Comparison of ENCODE assay signal across 14 mouse cellular contexts in genomic region chr6:18639712-18640383, GRCm38 (mm10).
DNase-seq lines count a peak whose midpoint lies in the region; ATAC-seq and TF ChIP-seq lines count a peak whose summit lies in the region.
"Had no signal": no experiment of that assay in that cellular context is flagged by ENCODE, and none has a peak within 500 bp of the region (broad histone marks: within the 10 kb centered on the region; RNA-seq: fewer than 3 reads in every experiment).

No protein-coding gene starts in this region.

- no peak for TF ChIP-seq CTCF in kidney, postnatal 0 days (IDR thresholded peaks at IDR 0.05; ENCODE audit: low read depth)

- no peak overlapping the region for H3K27ac ChIP-seq in kidney, postnatal 0 days
- H3K27ac ChIP-seq in hindbrain, embryonic 14.5 days = no peak overlapping the region
- H3K27ac ChIP-seq in kidney, embryonic 16.5 days (ENCODE audit: low read length) = no peak overlapping the region
- H3K27ac ChIP-seq: forebrain, embryonic 15.5 days; heart, embryonic 15.5 days; kidney, embryonic 15.5 days; liver, embryonic 14.5 days; neural tube, embryonic 13.5 days had no signal

- no peak overlapping the region for H3K9ac ChIP-seq in kidney, postnatal 0 days (ENCODE audit: low read depth, low read length)
- no peak overlapping the region for H3K9ac ChIP-seq in hindbrain, embryonic 14.5 days
- H3K9ac ChIP-seq in kidney, embryonic 16.5 days (replicated peaks; ENCODE audit: low read length) = no peak overlapping the region
- H3K9ac ChIP-seq: forebrain, embryonic 15.5 days; heart, embryonic 15.5 days; kidney, embryonic 15.5 days; liver, embryonic 14.5 days; neural tube, embryonic 13.5 days had no signal

- DNase-seq in kidney, postnatal 0 days (ENCODE audit: low spot score) = peak; percentile 3
- DNase-seq in kidney, postnatal 10 days = no peak
- no peak for DNase-seq in hindbrain, embryonic 14.5 days (ENCODE audit: low spot score)
- peak; percentile 41 to 58 for DNase-seq in left cerebral cortex, postnatal 36 days (ENCODE audit: low spot score in 2 of 2)
- no peak for DNase-seq in heart, postnatal 14 days
- no peak for DNase-seq in embryo, embryonic 10 days (ENCODE audit: low spot score)

- no peaks in the 10 kb centered on the region for H3K36me3 ChIP-seq in kidney, postnatal 0 days (ENCODE audit: insufficient read depth, low read length)
- no peaks in the 10 kb centered on the region for H3K36me3 ChIP-seq in hindbrain, embryonic 14.5 days (replicated peaks; ENCODE audit: control insufficient read depth, insufficient read depth)
- H3K36me3 ChIP-seq in kidney, embryonic 16.5 days (ENCODE audit: insufficient read depth, low read length) = no peaks in the 10 kb centered on the region
- H3K36me3 ChIP-seq: forebrain, embryonic 15.5 days; heart, embryonic 15.5 days; kidney, embryonic 15.5 days; neural tube, embryonic 13.5 days had no signal

- H3K4me3 ChIP-seq in kidney, postnatal 0 days (replicated peaks; ENCODE audit: low read depth, low read length) = no peak overlapping the region
- H3K4me3 ChIP-seq in hindbrain, embryonic 14.5 days (replicated peaks; ENCODE audit: low read length) = no peak overlapping the region
- no peak overlapping the region for H3K4me3 ChIP-seq in kidney, embryonic 16.5 days (ENCODE audit: low read length)
- H3K4me3 ChIP-seq: forebrain, embryonic 15.5 days; heart, embryonic 15.5 days; kidney, embryonic 15.5 days; megakaryocyte, embryonic 14.5 days; neural tube, embryonic 13.5 days had no signal

- no peaks in the 10 kb centered on the region for H3K4me1 ChIP-seq in kidney, postnatal 0 days (replicated peaks; ENCODE audit: insufficient read depth, low read length)
- H3K4me1 ChIP-seq in hindbrain, embryonic 14.5 days (replicated peaks; ENCODE audit: control insufficient read depth, insufficient read depth, low read length) = no peaks in the 10 kb centered on the region
- no peaks in the 10 kb centered on the region for H3K4me1 ChIP-seq in kidney, embryonic 16.5 days (ENCODE audit: insufficient read depth, low read length)
- H3K4me1 ChIP-seq: forebrain, embryonic 15.5 days; heart, embryonic 15.5 days; kidney, embryonic 15.5 days; megakaryocyte, embryonic 14.5 days; neural tube, embryonic 13.5 days had no signal

- intact Hi-C loops in left cerebral cortex, postnatal 36 days (cut with DNase I) = no loop called here
- intact Hi-C loops in heart, postnatal 14 days (cut with DNase I) = no loop called here

- H3K27me3 ChIP-seq in kidney, postnatal 0 days (ENCODE audit: insufficient read depth, low read length) = no peaks in the 10 kb centered on the region
- H3K27me3 ChIP-seq in hindbrain, embryonic 14.5 days (ENCODE audit: control insufficient read depth, insufficient read depth, low read length) = no peaks in the 10 kb centered on the region
- no peaks in the 10 kb centered on the region for H3K27me3 ChIP-seq in kidney, embryonic 16.5 days (ENCODE audit: insufficient read depth, low read length)
- H3K27me3 ChIP-seq: forebrain, embryonic 15.5 days; heart, embryonic 15.5 days; kidney, embryonic 15.5 days; megakaryocyte, embryonic 14.5 days; neural tube, embryonic 13.5 days had no signal

- no peaks in the 10 kb centered on the region for H3K9me3 ChIP-seq in kidney, postnatal 0 days (replicated peaks; ENCODE audit: low read length)
- H3K9me3 ChIP-seq in hindbrain, embryonic 14.5 days (ENCODE audit: control insufficient read depth, low read length) = 0 out of 2 replicates have a peak, but pooled peaks cover 8% of the 10 kb centered on the region
- H3K9me3 ChIP-seq in kidney, embryonic 16.5 days (ENCODE audit: low read length) = 0 out of 2 replicates have a peak, but pooled peaks cover 2% of the 10 kb centered on the region
- H3K9me3 ChIP-seq: forebrain, embryonic 15.5 days; heart, embryonic 15.5 days had no signal

- no peak for ATAC-seq in kidney, postnatal 0 days (replicated peaks; ENCODE audit: low FRiP score, low read depth)
- peak; percentile 95 for ATAC-seq in cerebellum, adult (ENCODE audit: insufficient number of reproducible peaks, low FRiP score, low TSS enrichment)
- ATAC-seq in hindbrain, embryonic 14.5 days (ENCODE audit: low FRiP score) = peak; percentile 48; the same call in 1 of the 2 replicates
- ATAC-seq in kidney, embryonic 16.5 days (ENCODE audit: low FRiP score, low TSS enrichment) = no peak
- ATAC-seq: forebrain, embryonic 15.5 days had no signal

- H3K4me2 ChIP-seq in kidney, postnatal 0 days (ENCODE audit: low read length) = no peak overlapping the region
- H3K4me2 ChIP-seq in hindbrain, embryonic 14.5 days (replicated peaks) = no peak overlapping the region
- no peak overlapping the region for H3K4me2 ChIP-seq in kidney, embryonic 16.5 days (replicated peaks; ENCODE audit: low read depth, low read length)
- H3K4me2 ChIP-seq: forebrain, embryonic 15.5 days; heart, embryonic 15.5 days; kidney, embryonic 15.5 days; neural tube, embryonic 13.5 days had no signal

- 29% methylated on average over 3 of the region's 3 CpGs for WGBS in kidney, postnatal 0 days
- 14% methylated on average over 3 of the region's 3 CpGs for WGBS in hindbrain, embryonic 14.5 days
- WGBS in kidney, embryonic 16.5 days = 29% methylated on average over 3 of the region's 3 CpGs

Comparison
In these comparisons a context has a peak if more than half of its experiments do, and no peak if none do; other contexts are left out.
1. DNase-seq: peak in kidney, postnatal 0 days (single experiment) and left cerebral cortex, postnatal 36 days (2 of 2); none in kidney, postnatal 10 days (single experiment), hindbrain, embryonic 14.5 days (single experiment), heart, postnatal 14 days (0 of 2) and embryo, embryonic 10 days (single experiment).
2. ATAC-seq: peak in cerebellum, adult (single experiment) and hindbrain, embryonic 14.5 days (single experiment); none in kidney, postnatal 0 days (single experiment) and kidney, embryonic 16.5 days (single experiment).